Mouse (Mus musculus): ENCODE data around the gene Prss38. TPM values are rescaled to one million over a fixed set of nuclear protein-coding genes. Genes with fewer than 3 reads are reported as not detected.
A peak's percentile ranks its signal among the peaks of the same experiment; 100 is the strongest.

Gene Prss38
- not detected for total RNA-seq (2021)
- long read RNA-seq, experiment 1: 0 reads
- long read RNA-seq, experiment 2: 0 reads

GRCm38 (mm10) chr11:59375475-59375874 is at the start of gene Prss38:
Prss38 (minus strand) TSS chr11:59375657.
- DNase-seq (ENCODE audit: low spot score): no peak

GRCm38 (mm10) chr11:59423010-59423588 is 47.6 kb upstream of the Prss38 start:
- DNase-seq (ENCODE audit: low spot score): no peak

- no peak for DNase-seq (ENCODE audit: low spot score)
Measured at GRCm38 (mm10) chr11:59421967-59422366, 46.5 kb upstream of the Prss38 start.

GRCm38 (mm10) chr11:59421436-59421835 is 46.0 kb upstream of the Prss38 start:
- DNase-seq (ENCODE audit: low spot score): no peak

- DNase-seq (ENCODE audit: low spot score): no peak
Measured at GRCm38 (mm10) chr11:59418708-59419107, 43.3 kb upstream of the Prss38 start.

- DNase-seq (ENCODE audit: low spot score): no peak
Measured at GRCm38 (mm10) chr11:59412999-59413863, 37.8 kb upstream of the Prss38 start.

- no peak for DNase-seq (ENCODE audit: low spot score)
Measured at GRCm38 (mm10) chr11:59412058-59412457, 36.6 kb upstream of the Prss38 start.

- DNase-seq (ENCODE audit: low spot score): no peak
Measured at GRCm38 (mm10) chr11:59410851-59411250, 35.4 kb upstream of the Prss38 start.

GRCm38 (mm10) chr11:59405761-59406160 is 30.3 kb upstream of the Prss38 start:
- no peak for DNase-seq (ENCODE audit: low spot score)

GRCm38 (mm10) chr11:59400876-59401275 is 25.4 kb upstream of the Prss38 start:
- no peak for DNase-seq (ENCODE audit: low spot score)

- no peak for DNase-seq (ENCODE audit: low spot score)
Measured at GRCm38 (mm10) chr11:59399830-59400229, 24.4 kb upstream of the Prss38 start.

- no peak for DNase-seq (ENCODE audit: low spot score)
Measured at GRCm38 (mm10) chr11:59397536-59398371, 22.3 kb upstream of the Prss38 start.

- no peak for DNase-seq (ENCODE audit: low spot score)
Measured at GRCm38 (mm10) chr11:59394451-59394850, 19.0 kb upstream of the Prss38 start.

GRCm38 (mm10) chr11:59393591-59393990 is 18.1 kb upstream of the Prss38 start:
- DNase-seq (ENCODE audit: low spot score): peak; percentile 16

- DNase-seq (ENCODE audit: low spot score): no peak
Measured at GRCm38 (mm10) chr11:59392300-59392699, 16.8 kb upstream of the Prss38 start.

GRCm38 (mm10) chr11:59390470-59390869 is 15.0 kb upstream of the Prss38 start:
- no peak for DNase-seq (ENCODE audit: low spot score)

- DNase-seq (ENCODE audit: low spot score): no peak
Measured at GRCm38 (mm10) chr11:59389617-59390016, 14.2 kb upstream of the Prss38 start.

GRCm38 (mm10) chr11:59388806-59389205 is 13.3 kb upstream of the Prss38 start:
- DNase-seq (ENCODE audit: low spot score): no peak

GRCm38 (mm10) chr11:59387471-59387870 is 12.0 kb upstream of the Prss38 start:
- DNase-seq (ENCODE audit: low spot score): no peak

- DNase-seq (ENCODE audit: low spot score): no peak
Measured at GRCm38 (mm10) chr11:59385123-59385522, 9.7 kb upstream of the Prss38 start.

- peak; percentile 27 for DNase-seq (ENCODE audit: low spot score)
Measured at GRCm38 (mm10) chr11:59384441-59384959, 9.0 kb upstream of the Prss38 start.

GRCm38 (mm10) chr11:59379547-59379946 is 4.1 kb upstream of the Prss38 start:
- DNase-seq (ENCODE audit: low spot score): no peak

Data from gastrocnemius, adult 18-20 months (tissue).